ENCODE assay signal across 8 mouse cellular contexts in the genomic region with DNA sequence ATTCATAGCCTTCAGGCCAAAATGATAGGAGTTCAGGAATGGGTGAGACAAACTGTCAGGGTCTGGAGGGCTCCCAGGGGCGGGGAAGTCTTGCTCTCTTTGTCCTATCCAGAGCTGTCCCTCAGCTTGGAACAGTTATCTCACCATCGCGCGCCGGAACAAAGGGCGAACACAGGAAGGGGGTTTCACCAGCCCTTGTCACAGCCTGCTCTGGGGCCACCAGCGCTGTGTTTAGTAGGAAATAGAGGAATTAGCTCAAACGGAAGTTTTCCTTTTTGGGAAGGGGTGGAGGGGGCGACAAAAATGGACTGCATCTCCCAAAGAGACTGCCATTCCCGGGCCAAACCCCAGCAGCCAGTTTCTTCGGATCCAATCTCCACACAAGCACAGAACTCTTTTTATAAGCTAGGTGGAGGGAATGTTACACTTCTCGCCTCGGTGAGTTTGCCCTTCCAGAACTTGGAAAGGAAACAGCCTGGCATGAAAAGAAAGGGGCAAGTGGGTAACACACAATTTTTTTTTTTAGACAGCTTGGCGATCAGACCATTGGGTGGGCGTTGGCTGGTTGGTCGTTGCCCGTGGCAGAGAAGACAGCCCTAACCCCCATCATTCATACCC. TPM values are rescaled to one million over a fixed set of nuclear protein-coding genes. Genes with fewer than 3 reads are reported as not detected.
A peak's percentile ranks its signal among the peaks of the same experiment; 100 is the strongest.
DNase-seq lines count a peak whose midpoint lies in the region; ATAC-seq and TF ChIP-seq lines count a peak whose summit lies in the region.

No protein-coding gene starts in this region.

- under 1% methylated on average over 17 of the region's 17 CpGs for WGBS in forebrain, embryonic 16.5 days
- WGBS in hindbrain, embryonic 15.5 days = under 1% methylated on average over 17 of the region's 17 CpGs
- WGBS in neural tube, embryonic 13.5 days = 1% methylated on average over 17 of the region's 17 CpGs

- H3K27me3 ChIP-seq in forebrain, embryonic 16.5 days (replicated peaks; ENCODE audit: control insufficient read depth, insufficient read depth, low read length) = no peaks in the 10 kb centered on the region
- H3K27me3 ChIP-seq in hindbrain, embryonic 15.5 days = no peaks in the 10 kb centered on the region
- H3K27me3 ChIP-seq in neural tube, embryonic 13.5 days = no peaks in the 10 kb centered on the region

- peak; percentile 26 for DNase-seq in gastrocnemius, adult 2 months
- no peak for DNase-seq in gastrocnemius, adult 8-10 months (ENCODE audit: low spot score in 2 of 2)
- DNase-seq in liver = peak; percentile 30

- peak overlapping the region; percentile 70 for H3K4me2 ChIP-seq in forebrain, embryonic 16.5 days (ENCODE audit: low read length)
- peak overlapping the region; percentile 61 for H3K4me2 ChIP-seq in hindbrain, embryonic 15.5 days
- peak overlapping the region; percentile 67 for H3K4me2 ChIP-seq in neural tube, embryonic 13.5 days

- H3K9ac ChIP-seq in forebrain, embryonic 16.5 days (replicated peaks; ENCODE audit: low read depth, low read length) = peak overlapping the region; percentile 87
- peak overlapping the region; percentile 64 for H3K9ac ChIP-seq in hindbrain, embryonic 15.5 days
- H3K9ac ChIP-seq in neural tube, embryonic 13.5 days = peak overlapping the region; percentile 98

- H3K4me1 ChIP-seq in brown adipose tissue, adult 24 weeks (ENCODE audit: control insufficient read depth, insufficient read depth, insufficient read length, low read length) = no peaks in the 10 kb centered on the region; the same call in 1 of the 2 replicates
- peaks cover 24% of the 10 kb centered on the region for H3K4me1 ChIP-seq in forebrain, embryonic 16.5 days (replicated peaks; ENCODE audit: control insufficient read depth, insufficient read depth, low read length)
- peaks cover 33% of the 10 kb centered on the region for H3K4me1 ChIP-seq in hindbrain, embryonic 15.5 days (replicated peaks)
- peaks cover 36% of the 10 kb centered on the region for H3K4me1 ChIP-seq in neural tube, embryonic 13.5 days (replicated peaks)

- peak overlapping the region; percentile 86 for H3K4me3 ChIP-seq in gastrocnemius, adult 2 months
- H3K4me3 ChIP-seq in brown adipose tissue, adult 24 weeks (ENCODE audit: insufficient read depth, low read depth, low read length) = peak overlapping the region; percentile 52
- peak overlapping the region; percentile 69 for H3K4me3 ChIP-seq in forebrain, embryonic 16.5 days (replicated peaks; ENCODE audit: low read length)
- peak overlapping the region; percentile 73 for H3K4me3 ChIP-seq in hindbrain, embryonic 15.5 days
- peak overlapping the region; percentile 95 for H3K4me3 ChIP-seq in neural tube, embryonic 13.5 days

- intact Hi-C loops in gastrocnemius, adult 2 months (cut with DNase I) = loop anchor here (5.0 kb wide), 4 partner anchors 47 to 417 kb away; no protein-coding TSS in a partner anchor

- no peaks in the 10 kb centered on the region for H3K9me3 ChIP-seq in forebrain, embryonic 16.5 days (ENCODE audit: control insufficient read depth, low read length)
- H3K9me3 ChIP-seq in hindbrain, embryonic 15.5 days = no peaks in the 10 kb centered on the region
- no peaks in the 10 kb centered on the region for H3K9me3 ChIP-seq in neural tube, embryonic 13.5 days

- TF ChIP-seq CTCF in gastrocnemius, adult 2 months (IDR thresholded peaks at IDR 0.05) = no peak

- ATAC-seq in forebrain, embryonic 16.5 days = peak; percentile 21; the same call in 1 of the 2 replicates
- ATAC-seq in hindbrain, embryonic 15.5 days (ENCODE audit: low FRiP score, low read depth) = no peak
- peak; percentile 37 for ATAC-seq in neural tube, embryonic 13.5 days (ENCODE audit: low read depth)
- no peak for ATAC-seq in monocyte, adult 5-6 weeks (replicated peaks; ENCODE audit: insufficient number of reproducible peaks, low FRiP score, low TSS enrichment, poor library complexity, severe bottlenecking)

- H3K27ac ChIP-seq in gastrocnemius, adult 2 months = peak overlapping the region; percentile 61
- no peak overlapping the region for H3K27ac ChIP-seq in brown adipose tissue, adult 24 weeks (replicated peaks; ENCODE audit: low read depth, low read length)
- H3K27ac ChIP-seq in forebrain, embryonic 16.5 days (ENCODE audit: low read length) = peak overlapping the region; percentile 95
- peak overlapping the region; percentile 94 for H3K27ac ChIP-seq in hindbrain, embryonic 15.5 days (replicated peaks)
- peak overlapping the region; percentile 97 for H3K27ac ChIP-seq in neural tube, embryonic 13.5 days (replicated peaks)

- H3K36me3 ChIP-seq in forebrain, embryonic 16.5 days (ENCODE audit: control insufficient read depth, insufficient read depth) = no peaks in the 10 kb centered on the region; the same call in 1 of the 2 replicates
- no peaks in the 10 kb centered on the region for H3K36me3 ChIP-seq in hindbrain, embryonic 15.5 days
- peaks cover 19% of the 10 kb centered on the region for H3K36me3 ChIP-seq in neural tube, embryonic 13.5 days

RNA-seq across cellular contexts. Expression of a gene that starts 2.6 kb away (rescaled TPM):
- total RNA-seq in gastrocnemius, adult 2 months (2021) = under 1 TPM; 0.36 to 0.53 TPM
- total RNA-seq in gastrocnemius, adult 8-10 months (2022) = under 1 TPM; 0.07 to 0.63 (median 0.42) TPM
- polyA plus RNA-seq in brown adipose tissue, adult 24 weeks (2012; ENCODE audit: insufficient read depth, insufficient read length, missing spikeins) = 0.44 TPM in 1 of 2 replicates, not detected in the other
- 26.5 and 29.9 TPM in 2 replicates for polyA plus RNA-seq in forebrain, embryonic 16.5 days (2015; fragmentation: Nextera tagmentation; extraction: Ambion mirVana)
- polyA plus RNA-seq in hindbrain, embryonic 15.5 days (2015; fragmentation: Nextera tagmentation; extraction: Ambion mirVana) = 33.4 and 40.1 TPM in 2 replicates
- 38.0 and 40.5 TPM in 2 replicates for polyA plus RNA-seq in neural tube, embryonic 13.5 days (2015; fragmentation: Nextera tagmentation; extraction: Ambion mirVana)
- total RNA-seq in monocyte, adult 5-6 weeks (2017) = not detected in 3 replicates

RNA-seq across cellular contexts. Expression of a gene that starts 42.1 kb away (rescaled TPM):
- total RNA-seq in gastrocnemius, adult 2 months (2021) = 10 to 100 TPM; 15.9 to 17.1 TPM
- total RNA-seq in gastrocnemius, adult 8-10 months (2022) = 10 to 100 TPM; 11.9 to 16.5 (median 14.8) TPM
- 52.5 and 73.3 TPM in 2 replicates for polyA plus RNA-seq in brown adipose tissue, adult 24 weeks (2012; ENCODE audit: insufficient read depth, insufficient read length, missing spikeins)
- 43.7 and 48.2 TPM in 2 replicates for polyA plus RNA-seq in forebrain, embryonic 16.5 days (2015; fragmentation: Nextera tagmentation; extraction: Ambion mirVana)
- polyA plus RNA-seq in hindbrain, embryonic 15.5 days (2015; fragmentation: Nextera tagmentation; extraction: Ambion mirVana) = 63.5 and 63.7 TPM in 2 replicates
- polyA plus RNA-seq in neural tube, embryonic 13.5 days (2015; fragmentation: Nextera tagmentation; extraction: Ambion mirVana) = 54.8 and 65.5 TPM in 2 replicates
- 29.3 to 39.8 TPM (median 36.1 TPM) in 3 replicates for total RNA-seq in monocyte, adult 5-6 weeks (2017)

Comparison
In these comparisons a context has a peak if more than half of its experiments do, and no peak if none do; other contexts are left out.
1. DNase-seq: peak in gastrocnemius, adult 2 months (single experiment) and liver (single experiment); none in gastrocnemius, adult 8-10 months (0 of 2).
2. ATAC-seq: peak in forebrain, embryonic 16.5 days (single experiment) and neural tube, embryonic 13.5 days (single experiment); none in hindbrain, embryonic 15.5 days (single experiment) and monocyte, adult 5-6 weeks (single experiment).
3. RNA of a gene that starts 2.6 kb away (polyA plus RNA-seq): 38.0 to 40.5 TPM in neural tube, embryonic 13.5 days, 33.4 to 40.1 TPM in hindbrain, embryonic 15.5 days and 26.5 to 29.9 TPM in forebrain, embryonic 16.5 days; 0.44 TPM in brown adipose tissue, adult 24 weeks; every median in the first group is over 10 times any median in the second.
4. Peak in every context shown above with its lines, with median percentiles within 50 percentile points of each other: H3K4me3 ChIP-seq, H3K4me2 ChIP-seq and H3K9ac ChIP-seq.